Mouse (Mus musculus) megakaryocyte-erythroid progenitor cell, adult 5-6 weeks (primary cell): ENCODE measurements around the gene Lrrc8b. TPM values are rescaled to one million over a fixed set of nuclear protein-coding genes. Genes with fewer than 3 reads are reported as not detected.

Experiments
- total RNA-seq, 2 experiments: library from RNA; stranded (forward) in 1 of 2; stranded (reverse) in 1 of 2; fragments of 200-1000, 215-1000 nt in 1 of 2; fragments of >200 nt in 1 of 2; fragmentation: Nextera tagmentation in 1 of 2; gene quantifications; 2 replicates each; pipeline ENCODE4 v1.2.3; 2014 to 2017

Lrrc8b gene
- total RNA-seq, 2 experiments from 2014 or later: 5.4 to 13.2 TPM

Other genes starting within 250 kb of the Lrrc8b start
- not detected in 2 replicates for gene Gbp10, start 176.2 kb upstream of the Lrrc8b start, total RNA-seq (2014; fragmentation: Nextera tagmentation)
- not detected in 2 replicates for gene Gbp10, start 176.2 kb upstream of the Lrrc8b start, total RNA-seq (2017)
- gene Gm43302, start 122.1 kb upstream of the Lrrc8b start, total RNA-seq (2014; fragmentation: Nextera tagmentation): not detected in 2 replicates
- not detected in 2 replicates for gene Gm43302, start 122.1 kb upstream of the Lrrc8b start, total RNA-seq (2017)
- gene Gbp6, start 122.1 kb upstream of the Lrrc8b start, total RNA-seq (2014; fragmentation: Nextera tagmentation): 0.27 TPM in 1 of 2 replicates, not detected in the other
- 0.30 and 0.61 TPM in 2 replicates for gene Gbp6, start 122.1 kb upstream of the Lrrc8b start, total RNA-seq (2017)
- gene Lrrc8c, start 103.6 kb downstream of the Lrrc8b start, total RNA-seq (2014; fragmentation: Nextera tagmentation): 64.7 and 81.9 TPM in 2 replicates
- 15.3 and 22.5 TPM in 2 replicates for gene Lrrc8c, start 103.6 kb downstream of the Lrrc8b start, total RNA-seq (2017)